Mouse (Mus musculus): ENCODE measurements around the gene Eif2s1.

- TF ChIP-seq TAL1 (IDR thresholded peaks at IDR 0.05; ENCODE audit: low read length) (no peak), GATA1 (IDR thresholded peaks at IDR 0.05; ENCODE audit: low read length) (no peak)
These were observed 60.4 kb downstream of the Eif2s1 start for GRCm38 (mm10) chr12:78922058-78922457.
